Mouse (Mus musculus) ES-E14 (cell line): ENCODE measurements around the gene Nrxn3.

Source experiments
- CHD2 ChIP-seq: IDR thresholded peaks from 2 replicates; pipeline ENCODE4 v1.6.1; 2014; ENCODE audit warnings: mild to moderate bottlenecking, low read depth, low read length, inconsistent platforms
- HCFC1 ChIP-seq: IDR thresholded peaks from 2 replicates; pipeline ENCODE4 v1.6.1; 2012; ENCODE audit warnings: low read length, inconsistent platforms, borderline replicate concordance; ENCODE audit not compliant: insufficient read depth
- MAFK ChIP-seq: IDR thresholded peaks from 2 replicates; pipeline ENCODE4 v1.6.1; 2014; ENCODE audit warnings: mild to moderate bottlenecking, low read depth, low read length, inconsistent platforms; ENCODE audit not compliant: insufficient read depth
- ZNF384 ChIP-seq: IDR thresholded peaks from 2 replicates; pipeline ENCODE4 v1.6.1; 2012; ENCODE audit warnings: low read depth, low read length, inconsistent platforms

DNA sequence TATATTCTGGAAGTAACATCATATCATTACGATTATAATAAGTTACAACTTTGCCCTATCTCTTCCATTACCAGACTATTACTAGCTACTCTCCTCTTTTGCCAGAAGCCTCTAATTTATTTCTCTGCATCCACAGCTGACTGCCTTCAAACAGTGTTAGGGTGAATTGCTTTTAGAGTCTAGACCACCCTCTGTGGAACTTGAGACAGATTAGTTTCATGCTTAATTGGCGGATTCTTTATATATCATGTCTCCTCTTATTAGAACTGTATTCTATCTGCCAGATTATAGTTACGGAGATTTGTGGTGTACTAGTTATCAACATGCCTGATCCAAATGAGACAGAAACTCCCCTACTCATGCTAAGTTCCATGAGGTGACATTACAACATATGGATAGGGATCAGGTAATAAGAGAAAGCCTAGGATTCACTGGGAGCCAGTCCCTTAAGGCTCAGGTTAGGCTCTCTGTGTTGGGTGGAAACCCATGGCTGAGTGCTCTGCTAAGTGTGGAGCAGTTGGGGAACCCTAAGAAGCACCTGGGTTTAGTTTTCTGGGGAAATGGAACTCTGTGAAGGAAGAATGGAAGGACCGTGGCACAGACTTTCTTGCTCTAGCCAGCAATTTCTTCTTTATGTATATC is 1435.6 kb downstream of the Nrxn3 start:
- TF ChIP-seq CHD2 (no peak), HCFC1 (no peak), ZNF384 (no peak), MAFK (no peak)
